In the genomic region with DNA sequence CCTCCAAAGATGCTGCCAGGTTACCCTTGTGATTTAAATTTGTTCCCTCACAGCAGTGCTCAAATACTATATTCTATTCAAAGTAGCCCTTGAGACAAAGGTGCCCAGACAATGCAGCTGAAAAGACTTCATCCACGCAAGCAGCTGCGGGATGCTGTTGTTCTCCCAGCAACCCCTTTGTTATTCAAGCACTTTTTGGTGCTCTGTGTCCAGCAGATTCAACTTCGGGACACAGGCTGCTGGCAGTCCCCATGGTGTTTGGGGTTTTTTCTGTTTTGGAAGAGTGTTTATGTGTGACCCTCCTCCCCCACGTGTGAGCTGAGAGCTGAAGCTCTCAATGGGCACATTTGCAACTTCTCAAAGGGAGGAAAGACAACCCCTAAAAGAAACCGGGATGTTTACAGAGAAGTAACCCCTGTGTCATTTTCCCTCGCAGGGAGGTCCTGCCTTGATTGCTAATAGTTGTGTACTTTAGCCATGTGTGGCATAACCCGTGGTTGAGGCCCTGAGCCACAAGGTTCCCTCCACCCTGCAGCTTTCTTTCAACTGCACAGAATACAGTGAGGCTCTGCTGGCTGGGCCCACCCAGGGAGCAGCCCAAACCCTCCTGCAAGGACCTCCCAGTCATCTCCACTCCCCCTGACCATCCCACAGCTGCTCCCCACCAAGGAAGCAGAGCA, we compare ENCODE assay signal across 11 mouse cellular contexts.
DNase-seq lines count a peak whose midpoint lies in the region; ATAC-seq lines count a peak whose summit lies in the region.
"Had no signal": no experiment of that assay in that cellular context is flagged by ENCODE, and none has a peak within 500 bp of the region (broad histone marks: within the 10 kb centered on the region; RNA-seq: fewer than 3 reads in every experiment).

No protein-coding gene starts in this region.

- H3K4me1 ChIP-seq in forebrain, embryonic 15.5 days: peaks cover 13% of the 10 kb centered on the region
- H3K4me1 ChIP-seq: liver, embryonic 15.5 days had no signal

- H3K9ac ChIP-seq in forebrain, embryonic 15.5 days (replicated peaks): no peak overlapping the region
- H3K9ac ChIP-seq: liver, embryonic 15.5 days had no signal

- DNase-seq in ovary, adult 18-20 months (ENCODE audit: low spot score): peak; percentile 30
- DNase-seq in ovary, postnatal 14 days (ENCODE audit: low spot score): no peak
- DNase-seq in lung, postnatal 4 days: peak; percentile 44 to 79
- DNase-seq in yolk sac, embryonic 10.5 days (ENCODE audit: low spot score): peak; percentile 42
- no peak for DNase-seq in right cerebral cortex, postnatal 25 days
- DNase-seq in heart, adult 18-20 months: no peak
- DNase-seq in urinary bladder, postnatal 25 days (ENCODE audit: low spot score): no peak
- DNase-seq: cerebellum, postnatal 25 days; right cerebral cortex, adult 18-20 months had no signal

- H3K4me2 ChIP-seq in forebrain, embryonic 15.5 days (replicated peaks): no peak overlapping the region
- H3K4me2 ChIP-seq: liver, embryonic 15.5 days had no signal

- ATAC-seq in forebrain, embryonic 15.5 days (replicated peaks): peak; percentile 30; the same call in 1 of the 2 replicates

- no peaks in the 10 kb centered on the region for H3K9me3 ChIP-seq in forebrain, embryonic 15.5 days
- H3K9me3 ChIP-seq: liver, embryonic 15.5 days had no signal

- peaks cover 89% of the 10 kb centered on the region for H3K27me3 ChIP-seq in forebrain, embryonic 15.5 days
- H3K27me3 ChIP-seq: liver, embryonic 15.5 days had no signal

- WGBS in forebrain, embryonic 15.5 days: 2% methylated on average over 7 of the region's 7 CpGs

- no peak overlapping the region for H3K27ac ChIP-seq in forebrain, embryonic 15.5 days (replicated peaks)
- H3K27ac ChIP-seq: liver, embryonic 15.5 days had no signal

- H3K4me3 ChIP-seq in forebrain, embryonic 15.5 days: no peak overlapping the region
- H3K4me3 ChIP-seq: liver, embryonic 15.5 days had no signal

- H3K36me3 ChIP-seq in forebrain, embryonic 15.5 days: no peaks in the 10 kb centered on the region
- H3K36me3 ChIP-seq: liver, embryonic 15.5 days had no signal

Comparison
In these comparisons a context has a peak if more than half of its experiments do, and no peak if none do; other contexts are left out.
1. DNase-seq: peak in ovary, adult 18-20 months (single experiment), lung, postnatal 4 days (2 of 2) and yolk sac, embryonic 10.5 days (single experiment); none in ovary, postnatal 14 days (single experiment), right cerebral cortex, postnatal 25 days (single experiment), heart, adult 18-20 months (0 of 2) and urinary bladder, postnatal 25 days (single experiment).